Mouse (Mus musculus) stomach, postnatal 0 days (tissue): ENCODE data around the gene Sdsl.

Experiments used
- CTCF ChIP-seq: IDR thresholded peaks from 2 replicates; pipeline ENCODE4 v1.5.1; 2016; ENCODE audit warnings: antibody characterized with exemption, low read depth, mild to moderate bottlenecking, moderate library complexity
- EP300 ChIP-seq: optimal IDR thresholded peaks from 2 replicates; pipeline ENCODE3; 2016; ENCODE audit warnings: antibody characterized with exemption

- TF ChIP-seq CTCF (no peak), EP300 (no peak)
These were observed 18.1 kb upstream of the Sdsl start for GRCm38 (mm10) chr5:120490679-120491192.
